Mouse (Mus musculus) liver, postnatal 0 days (tissue): ENCODE data around the gene Phf6. TPM values are rescaled to one million over a fixed set of nuclear protein-coding genes. Genes with fewer than 3 reads are reported as not detected.
"Not testable (repeated sequence)": the region's sequence is repeated elsewhere in the genome, so short reads cannot be mapped to it uniquely, and the experiment has no call there.

Experiments
- ATAC-seq: fragments of 200-750 bp; cut with Nextera tagmentation; 2 replicates; pipeline ENCODE4 v1.8.0; 2017; ENCODE audit warnings: mild to moderate bottlenecking, moderate library complexity
- DNase-seq: peaks from one replicate; pipeline ENCODE4 v3.0.0-alpha.2; 2016
- H3K27ac ChIP-seq: fragments of 300-500 bp; sonication (generic); 2 replicates; pipeline ENCODE4 v1.5.1; 2014; ENCODE audit warnings: antibody characterized with exemption, moderate library complexity, mild to moderate bottlenecking, low read depth
- H3K27me3 ChIP-seq: fragments of 300-500 bp; sonication (generic); 2 replicates; pipeline ENCODE4 v1.6.1; 2014; ENCODE audit warnings: low read length, control low read depth, mixed read lengths; ENCODE audit not compliant: insufficient read depth
- H3K36me3 ChIP-seq: fragments of 300-500 bp; sonication (generic); replicated peaks from 2 replicates; pipeline ENCODE4 v1.6.1; 2014; ENCODE audit warnings: mild to moderate bottlenecking, control low read depth, low read length, moderate library complexity, mixed read lengths; ENCODE audit not compliant: insufficient read depth
- H3K4me1 ChIP-seq: fragments of 300-500 bp; sonication (generic); 2 replicates; pipeline ENCODE4 v1.6.1; 2014; ENCODE audit warnings: antibody characterized with exemption, mild to moderate bottlenecking, control low read depth; ENCODE audit not compliant: insufficient read depth
- H3K4me2 ChIP-seq: fragments of 300-500 bp; sonication (generic); 2 replicates; pipeline ENCODE4 v1.6.1; 2014; ENCODE audit warnings: low read depth, mild to moderate bottlenecking, low read length, moderate library complexity, mixed read lengths
- H3K4me3 ChIP-seq: fragments of 300-500 bp; sonication (generic); 2 replicates; pipeline ENCODE4 v1.5.1; 2014; ENCODE audit warnings: low read depth, low read length
- H3K9ac ChIP-seq: fragments of 300-500 bp; sonication (generic); replicated peaks from 2 replicates; pipeline ENCODE4 v1.6.1; 2014; ENCODE audit warnings: mild to moderate bottlenecking, moderate library complexity
- H3K9me3 ChIP-seq: fragments of 300-500 bp; sonication (generic); 2 replicates; pipeline ENCODE4 v1.6.1; 2016; ENCODE audit warnings: mild to moderate bottlenecking, control low read depth, low read length, mixed read lengths
- CTCF ChIP-seq: sonication (generic); IDR thresholded peaks from 2 replicates; pipeline ENCODE4 v1.5.1; 2016; ENCODE audit warnings: antibody characterized with exemption, low read depth
- EP300 ChIP-seq: IDR thresholded peaks from 2 replicates; pipeline ENCODE4 v1.6.1; 2016; ENCODE audit warnings: antibody characterized with exemption, low read depth, mild to moderate bottlenecking
- WGBS: fragments of 180-500 bp; shearing (Covaris S2); extraction: QIAGEN DNeasy Blood & Tissue Kit; methylation state at CpG from one replicate; pipeline ENCODE4 v1.1.7; 2014; ENCODE audit not compliant: insufficient replicate concordance; 5-methylcytosine and 5-hydroxymethylcytosine counted together
- polyA plus RNA-seq: library from polyadenylated mRNA; unstranded; fragments of >200 nt; fragmentation: Nextera tagmentation; extraction: Ambion mirVana; gene quantifications from 2 replicates; pipeline ENCODE4 v1.2.1, GENCODE M21; 2015

The Phf6 gene
- 3.7 and 4.2 TPM in 2 replicates for polyA plus RNA-seq

GRCm38 (mm10) chrX:52911587-52912371 lies at the start of gene Phf6:
TSS of gene Phf6 (plus strand) at chrX:52912266.
- peak; percentile 100 for ATAC-seq
- Histone ChIP-seq H3K4me2 (peak within 1 kb of the TSS; percentile 79), H3K4me1 (no peaks in the 10 kb centered on the region), H3K9ac (peak within 1 kb of the TSS; percentile 79), H3K9me3 (no peaks in the 10 kb centered on the region), H3K27me3 (no peaks in the 10 kb centered on the region), H3K27ac (peak within 1 kb of the TSS; percentile 86), H3K36me3 (no peaks in the 10 kb centered on the region), H3K4me3 (peak within 1 kb of the TSS; percentile 76)
- peak; percentile 91 for DNase-seq
- TF ChIP-seq EP300 (no peak), CTCF (no peak)
- WGBS = 24% methylated on average over 45 of the region's 54 CpGs

DNA sequence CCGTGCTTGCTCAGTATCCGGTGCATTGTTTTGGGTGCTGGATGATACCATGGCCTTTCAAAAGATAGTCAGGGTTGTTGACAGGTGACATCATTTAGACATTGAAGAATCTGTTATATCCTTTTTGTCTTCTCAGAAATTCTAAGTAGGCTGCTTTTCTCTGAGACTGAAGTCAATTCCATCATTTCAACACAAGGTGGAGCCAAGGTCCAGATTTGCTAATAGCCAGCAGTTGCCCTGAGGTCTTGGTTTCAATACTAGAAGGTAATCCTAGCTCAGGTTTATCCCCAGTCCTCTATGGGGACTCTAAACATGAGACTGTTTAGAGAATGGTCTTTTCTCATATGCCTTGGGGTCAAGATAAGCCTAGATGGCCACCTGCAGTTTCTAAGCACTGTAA lies 47.9 kb upstream of the Phf6 start:
- Histone ChIP-seq H3K9ac (no peak overlapping the region), H3K27me3 (no peaks in the 10 kb centered on the region), H3K4me3 (no peak overlapping the region), H3K9me3 (no peaks in the 10 kb centered on the region), H3K4me2 (no peak overlapping the region), H3K36me3 (no peaks in the 10 kb centered on the region), H3K4me1 (no peaks in the 10 kb centered on the region), H3K27ac (no peak overlapping the region)
- TF ChIP-seq CTCF (peak; percentile 59), EP300 (no peak)
- 53% methylated on average over 2 of the region's 2 CpGs for WGBS
- no peak for ATAC-seq
- DNase-seq = no peak

- not testable (repeated sequence) for H3K4me2 ChIP-seq, H3K9ac ChIP-seq, H3K36me3 ChIP-seq, DNase-seq, H3K4me1 ChIP-seq, H3K9me3 ChIP-seq, H3K27me3 ChIP-seq, H3K4me3 ChIP-seq, ATAC-seq, H3K27ac ChIP-seq
- 78% methylated on average over 13 of the region's 27 CpGs for WGBS
Observed at GRCm38 (mm10) chrX:52898486-52898885, 13.6 kb upstream of the Phf6 start.

- TF ChIP-seq CTCF (no peak), EP300 (no peak)
- WGBS = 24% methylated on average over 20 of the region's 26 CpGs
- Histone ChIP-seq H3K36me3 (no peaks in the 10 kb centered on the region), H3K9me3 (no peaks in the 10 kb centered on the region), H3K27ac (peak overlapping the region; percentile 86), H3K4me3 (peak overlapping the region; percentile 76), H3K4me2 (peak overlapping the region; percentile 79), H3K4me1 (no peaks in the 10 kb centered on the region), H3K9ac (peak overlapping the region; percentile 79), H3K27me3 (no peaks in the 10 kb centered on the region)
- no peak for ATAC-seq
- DNase-seq = no peak
Observed at GRCm38 (mm10) chrX:52912372-52912728, 284 bp downstream of the Phf6 start.

DNA sequence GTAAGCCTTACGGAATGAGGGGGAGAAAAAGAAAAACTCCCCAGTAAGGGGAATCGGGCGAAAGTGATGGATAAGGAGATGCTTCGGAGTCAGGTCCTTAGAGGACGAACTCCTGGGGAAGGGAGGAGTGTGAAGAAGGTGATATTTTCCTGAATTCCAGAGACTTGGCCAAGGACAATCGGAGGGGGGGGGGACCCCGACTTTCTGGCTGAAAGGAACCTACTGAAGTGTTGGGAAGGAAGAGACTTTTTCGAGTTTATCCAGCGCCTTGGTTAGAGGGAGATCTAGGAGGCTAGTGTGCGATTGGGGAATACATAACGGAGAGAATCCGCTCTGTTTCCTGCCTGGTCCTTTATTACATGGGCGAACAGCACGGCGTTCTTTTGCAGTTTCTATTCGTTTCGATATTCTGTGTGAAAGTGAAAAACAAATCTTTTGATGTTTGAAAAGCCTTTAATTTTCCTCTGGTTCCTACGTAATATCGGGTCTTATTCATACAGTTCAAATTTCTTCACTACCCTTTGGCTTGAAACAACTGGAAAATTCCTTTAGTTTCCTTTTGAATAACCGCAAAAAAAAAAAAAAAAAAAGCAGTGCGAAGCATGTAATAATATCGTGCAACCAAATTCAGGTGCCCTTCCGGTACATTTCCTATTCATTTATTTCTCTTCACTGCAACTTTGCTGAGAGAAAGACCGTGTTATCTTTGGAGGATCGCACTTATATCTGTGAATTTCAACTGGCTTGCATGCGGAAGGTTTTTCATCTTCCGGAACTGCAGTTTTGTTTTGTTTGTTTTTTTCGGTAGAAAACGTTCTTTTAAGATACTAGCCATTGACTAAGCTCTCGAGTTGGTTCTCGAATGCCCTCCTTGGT lies 998 bp downstream of the Phf6 start:
- Histone ChIP-seq H3K4me3 (peak overlapping the region; percentile 76), H3K9ac (peak overlapping the region; percentile 79), H3K27me3 (no peaks in the 10 kb centered on the region), H3K27ac (peak overlapping the region; percentile 86; the same call in 1 of the 2 replicates), H3K9me3 (no peaks in the 10 kb centered on the region), H3K4me1 (no peaks in the 10 kb centered on the region), H3K4me2 (peak overlapping the region; percentile 79), H3K36me3 (no peaks in the 10 kb centered on the region)
- ATAC-seq (no peak), DNase-seq (peak; percentile 20)
- 16% methylated on average over 31 of the region's 31 CpGs for WGBS
- TF ChIP-seq EP300 (no peak), CTCF (no peak)

DNA sequence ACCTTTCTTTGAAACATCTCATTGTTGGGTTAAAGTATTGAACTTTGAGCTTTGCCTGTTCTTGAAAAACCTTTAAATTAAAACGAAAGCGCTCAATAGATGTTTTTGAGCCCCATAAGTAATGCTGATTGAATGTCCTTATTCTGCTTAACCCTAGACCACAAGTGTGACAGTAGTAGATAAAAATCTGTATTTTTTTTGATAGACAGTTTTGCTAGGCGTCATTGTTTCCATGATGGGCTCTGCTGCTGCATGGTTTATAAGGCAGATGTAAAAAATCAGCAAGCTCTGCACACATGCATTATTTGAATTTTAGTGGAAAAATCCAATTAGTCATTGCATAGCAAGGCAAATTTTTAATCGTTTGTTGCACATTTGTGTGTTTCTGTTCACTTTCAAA lies 1.8 kb downstream of the Phf6 start:
- peak overlapping the region; percentile 76 for H3K4me3 ChIP-seq
- H3K9me3 ChIP-seq = no peaks in the 10 kb centered on the region
- TF ChIP-seq EP300 (no peak), CTCF (no peak)
- no peaks in the 10 kb centered on the region for H3K4me1 ChIP-seq
- ATAC-seq (no peak), DNase-seq (no peak)
- WGBS = 50% methylated on average over 4 of the region's 4 CpGs
- peak overlapping the region; percentile 79 for H3K4me2 ChIP-seq
- H3K27ac ChIP-seq = no peak overlapping the region
- H3K27me3 ChIP-seq = no peaks in the 10 kb centered on the region
- H3K36me3 ChIP-seq = no peaks in the 10 kb centered on the region
- no peak overlapping the region for H3K9ac ChIP-seq
